ENCODE assay signal across 9 mouse cellular contexts in the genomic region with DNA sequence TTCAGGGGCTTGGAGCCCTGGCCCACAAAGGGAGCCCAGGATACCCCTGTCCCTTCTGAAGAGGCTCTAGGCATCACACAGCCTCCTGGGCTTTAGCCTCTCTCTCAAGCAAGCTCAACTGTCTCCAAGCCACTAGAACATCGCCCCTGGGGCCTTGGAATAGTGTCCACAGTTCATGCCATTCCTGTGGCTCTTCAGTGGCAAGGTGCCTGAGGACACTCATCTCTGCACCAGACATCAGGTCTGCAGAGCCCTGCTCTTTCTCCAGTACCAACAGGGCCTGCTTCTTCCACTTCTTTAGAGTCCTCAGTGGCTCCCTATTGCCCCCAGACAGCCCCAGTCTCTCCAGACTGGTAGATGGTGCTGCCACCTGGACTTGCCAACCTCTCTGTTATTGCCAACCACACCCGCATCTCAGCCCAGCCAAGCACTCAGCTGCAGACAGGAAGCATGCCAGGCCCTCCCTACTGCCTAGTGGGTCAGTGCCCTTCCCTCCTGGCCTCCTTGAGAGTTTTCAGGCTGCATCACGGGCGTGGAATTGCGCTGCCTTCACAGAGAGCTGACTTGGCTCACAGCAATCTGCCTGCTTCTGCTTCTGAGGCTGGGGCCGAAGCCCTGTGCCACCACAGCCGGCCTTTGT. TPM values are rescaled to one million over a fixed set of nuclear protein-coding genes. Genes with fewer than 3 reads are reported as not detected.
A peak's percentile ranks its signal among the peaks of the same experiment; 100 is the strongest.
DNase-seq lines count a peak whose midpoint lies in the region; ATAC-seq lines count a peak whose summit lies in the region.
"Had no signal": no experiment of that assay in that cellular context is flagged by ENCODE, and none has a peak within 500 bp of the region (broad histone marks: within the 10 kb centered on the region; RNA-seq: fewer than 3 reads in every experiment).

No protein-coding gene starts in this region.

- no peak overlapping the region for H3K9ac ChIP-seq in hindbrain, embryonic 13.5 days
- H3K9ac ChIP-seq: liver, embryonic 13.5 days had no signal

- H3K4me1 ChIP-seq in hindbrain, embryonic 13.5 days (replicated peaks), result peaks cover 10% of the 10 kb centered on the region

- intact Hi-C loops in heart, postnatal 14 days (cut with DNase I), result no loop called here

- peak; percentile 79 to 80 for DNase-seq in cerebellum, postnatal 14 days
- DNase-seq in cerebellum, adult 8-10 months, result no peak
- DNase-seq in right cerebral cortex, postnatal 10 days (ENCODE audit: low spot score in 2 of 2), result peak; percentile 50 to 57
- DNase-seq in right cerebral cortex, postnatal 4 days, result no peak
- peak; percentile 59 to 66 for DNase-seq in heart, postnatal 14 days
- DNase-seq: liver, embryonic 13.5 days had no signal

- WGBS in hindbrain, embryonic 13.5 days, result 83% methylated on average over 7 of the region's 7 CpGs

- H3K27ac ChIP-seq in hindbrain, embryonic 13.5 days, result no peak overlapping the region
- H3K27ac ChIP-seq: liver, embryonic 13.5 days had no signal

- no peak overlapping the region for H3K4me2 ChIP-seq in hindbrain, embryonic 13.5 days
- H3K4me2 ChIP-seq: liver, embryonic 13.5 days had no signal

- no peak overlapping the region for H3K4me3 ChIP-seq in hindbrain, embryonic 13.5 days
- H3K4me3 ChIP-seq: liver, embryonic 13.5 days had no signal

- ATAC-seq in megakaryocyte, adult 5-6 weeks (ENCODE audit: poor library complexity, severe bottlenecking), result peak; percentile 4; the same call in 1 of the 2 replicates
- no peak for ATAC-seq in megakaryocyte progenitor cell, adult 5-6 weeks (replicated peaks; ENCODE audit: poor library complexity)
- ATAC-seq in hindbrain, embryonic 13.5 days (ENCODE audit: low FRiP score), result no peak

- H3K36me3 ChIP-seq in hindbrain, embryonic 13.5 days, result no peaks in the 10 kb centered on the region
- H3K36me3 ChIP-seq: liver, embryonic 13.5 days had no signal

- H3K27me3 ChIP-seq in hindbrain, embryonic 13.5 days, result 0 out of 2 replicates have a peak, but pooled peaks cover 2% of the 10 kb centered on the region
- H3K27me3 ChIP-seq: liver, embryonic 13.5 days had no signal

- H3K9me3 ChIP-seq in hindbrain, embryonic 13.5 days, result no peaks in the 10 kb centered on the region
- H3K9me3 ChIP-seq: liver, embryonic 13.5 days had no signal

RNA-seq across cellular contexts. Expression of gene Il4ra, which starts 8.3 kb away (rescaled TPM):
- total RNA-seq in heart, postnatal 14 days (2021), result 10 to 100 TPM; 20.0 to 20.3 TPM
- total RNA-seq in megakaryocyte, adult 5-6 weeks (2015), result 11.9 and 15.9 TPM in 2 replicates
- total RNA-seq in megakaryocyte, adult 5-6 weeks (2017), result 29.8 and 31.7 TPM in 2 replicates
- 10.5 and 12.0 TPM in 2 replicates for total RNA-seq in megakaryocyte progenitor cell, adult 5-6 weeks (2015)
- 19.2 and 20.4 TPM in 2 replicates for total RNA-seq in megakaryocyte progenitor cell, adult 5-6 weeks (2017)
- 4.1 and 4.2 TPM in 2 replicates for polyA plus RNA-seq in hindbrain, embryonic 13.5 days (2015; fragmentation: Nextera tagmentation; extraction: Ambion mirVana)

RNA-seq across cellular contexts. Expression of gene Il21r, which starts 43.0 kb away (rescaled TPM):
- 1 to 10 TPM in 1 of 2 experiments, under 1 TPM in 1; 0.55 to 3.1 TPM for total RNA-seq in heart, postnatal 14 days (2021)
- total RNA-seq in megakaryocyte, adult 5-6 weeks (2015), result 0.62 and 0.83 TPM in 2 replicates
- 1.8 and 2.2 TPM in 2 replicates for total RNA-seq in megakaryocyte, adult 5-6 weeks (2017)
- 2.7 and 4.3 TPM in 2 replicates for total RNA-seq in megakaryocyte progenitor cell, adult 5-6 weeks (2015)
- 3.6 and 7.2 TPM in 2 replicates for total RNA-seq in megakaryocyte progenitor cell, adult 5-6 weeks (2017)
- polyA plus RNA-seq in hindbrain, embryonic 13.5 days (2015; fragmentation: Nextera tagmentation; extraction: Ambion mirVana), result 0.69 and 0.82 TPM in 2 replicates

Comparison
In these comparisons a context has a peak if more than half of its experiments do, and no peak if none do; other contexts are left out.
1. DNase-seq: peak in cerebellum, postnatal 14 days (2 of 2), right cerebral cortex, postnatal 10 days (2 of 2) and heart, postnatal 14 days (2 of 2); none in cerebellum, adult 8-10 months (single experiment) and right cerebral cortex, postnatal 4 days (single experiment).